Mouse (Mus musculus) ZHBTc4 (cell line): ENCODE data around the gene Plekhn1.

Source experiments
- DNase-seq: peaks from one replicate; pipeline ENCODE4 v3.0.0-alpha.2; 2011; ENCODE audit warnings: low read depth, low spot score

Gene Plekhn1

GRCm38 (mm10) chr4:156185456-156185949, 49.2 kb downstream of the Plekhn1 start:
- DNase-seq: no peak

- peak; percentile 75 for DNase-seq
These were observed 50.2 kb downstream of the Plekhn1 start for GRCm38 (mm10) chr4:156184291-156184954.

- DNase-seq: no peak
These were observed 50.9 kb downstream of the Plekhn1 start for GRCm38 (mm10) chr4:156183747-156184146.

- DNase-seq: peak; percentile 81
These were observed 57.0 kb downstream of the Plekhn1 start for GRCm38 (mm10) chr4:156177630-156178029.

GRCm38 (mm10) chr4:156171828-156172227, 62.8 kb downstream of the Plekhn1 start:
- DNase-seq: no peak
